Mouse (Mus musculus): ENCODE results near the gene Chchd3.

Gene Chchd3

GRCm38 (mm10) chr6:33002988-33003387 is 57.1 kb downstream of the Chchd3 start:
- no peak for DNase-seq (ENCODE audit: low read depth)

- no peak for DNase-seq (ENCODE audit: low read depth)
Observed at GRCm38 (mm10) chr6:33001271-33001670, 58.8 kb downstream of the Chchd3 start.

- no peak for DNase-seq (ENCODE audit: low read depth)
Observed at GRCm38 (mm10) chr6:32996597-32996996, 63.5 kb downstream of the Chchd3 start.

GRCm38 (mm10) chr6:32993847-32994246 is 66.2 kb downstream of the Chchd3 start:
- DNase-seq (ENCODE audit: low read depth) = no peak

- no peak for DNase-seq (ENCODE audit: low read depth)
Observed at GRCm38 (mm10) chr6:32990061-32990633, 69.9 kb downstream of the Chchd3 start.

- no peak for DNase-seq (ENCODE audit: low read depth)
Observed at GRCm38 (mm10) chr6:32988561-32988960, 71.5 kb downstream of the Chchd3 start.

GRCm38 (mm10) chr6:32983876-32984275 is 76.2 kb downstream of the Chchd3 start:
- no peak for DNase-seq (ENCODE audit: low read depth)

- no peak for DNase-seq (ENCODE audit: low read depth)
Observed at GRCm38 (mm10) chr6:32981253-32981652, 78.8 kb downstream of the Chchd3 start.

- DNase-seq (ENCODE audit: low read depth) = no peak
Observed at GRCm38 (mm10) chr6:32978811-32979210, 81.2 kb downstream of the Chchd3 start.

GRCm38 (mm10) chr6:32971926-32972325 is 88.1 kb downstream of the Chchd3 start:
- DNase-seq (ENCODE audit: low read depth) = no peak

GRCm38 (mm10) chr6:32968971-32969370 is 91.1 kb downstream of the Chchd3 start:
- no peak for DNase-seq (ENCODE audit: low read depth)

- DNase-seq (ENCODE audit: low read depth) = no peak
Observed at GRCm38 (mm10) chr6:32962048-32962447, 98.0 kb downstream of the Chchd3 start.

- DNase-seq (ENCODE audit: low read depth) = no peak
Observed at GRCm38 (mm10) chr6:32961477-32961876, 98.6 kb downstream of the Chchd3 start.

- DNase-seq (ENCODE audit: low read depth) = no peak
Observed at GRCm38 (mm10) chr6:32959816-32960550, 100.1 kb downstream of the Chchd3 start.

- no peak for DNase-seq (ENCODE audit: low read depth)
Observed at GRCm38 (mm10) chr6:32955481-32955880, 104.6 kb downstream of the Chchd3 start.

GRCm38 (mm10) chr6:32950973-32951372 is 109.1 kb downstream of the Chchd3 start:
- no peak for DNase-seq (ENCODE audit: low read depth)

GRCm38 (mm10) chr6:32949702-32950101 is 110.4 kb downstream of the Chchd3 start:
- DNase-seq (ENCODE audit: low read depth) = no peak

GRCm38 (mm10) chr6:32947225-32947624 is 112.8 kb downstream of the Chchd3 start:
- no peak for DNase-seq (ENCODE audit: low read depth)

GRCm38 (mm10) chr6:32944956-32945355 is 115.1 kb downstream of the Chchd3 start:
- no peak for DNase-seq (ENCODE audit: low read depth)

GRCm38 (mm10) chr6:32943651-32944050 is 116.4 kb downstream of the Chchd3 start:
- no peak for DNase-seq (ENCODE audit: low read depth)

- no peak for DNase-seq (ENCODE audit: low read depth)
Observed at GRCm38 (mm10) chr6:32940299-32940698, 119.8 kb downstream of the Chchd3 start.

- DNase-seq (ENCODE audit: low read depth) = no peak
Observed at GRCm38 (mm10) chr6:32937643-32938042, 122.4 kb downstream of the Chchd3 start.

GRCm38 (mm10) chr6:32936794-32937193 is 123.3 kb downstream of the Chchd3 start:
- no peak for DNase-seq (ENCODE audit: low read depth)

GRCm38 (mm10) chr6:32936365-32936764 is 123.7 kb downstream of the Chchd3 start:
- DNase-seq (ENCODE audit: low read depth) = no peak

Measured in induced T-regulatory cell, adult 2 months (primary cell).